Mouse (Mus musculus) hindbrain, embryonic 10.5 days (tissue): ENCODE data around the gene Smarcd2. TPM values are rescaled to one million over a fixed set of nuclear protein-coding genes. Genes with fewer than 3 reads are reported as not detected.

Experiments used
- DNase-seq: peaks from one replicate; pipeline ENCODE4 v3.0.0-alpha.2; 2017; ENCODE audit warnings: low spot score
- H3K27ac ChIP-seq: fragments of 300-500 bp; sonication (generic); 2 replicates; pipeline ENCODE4 v1.5.1; 2016; ENCODE audit warnings: mild to moderate bottlenecking, moderate library complexity
- H3K27me3 ChIP-seq: fragments of 300-500 bp; sonication (generic); 2 replicates; pipeline ENCODE4 v1.6.1; 2016; ENCODE audit warnings: mild to moderate bottlenecking; ENCODE audit not compliant: poor library complexity, insufficient read depth, severe bottlenecking
- H3K36me3 ChIP-seq: fragments of 300-500 bp; sonication (generic); 2 replicates; pipeline ENCODE4 v1.6.1; 2016; ENCODE audit warnings: mild to moderate bottlenecking, moderate library complexity
- H3K4me1 ChIP-seq: fragments of 300-500 bp; sonication (generic); replicated peaks from 2 replicates; pipeline ENCODE4 v1.6.1; 2016; ENCODE audit warnings: mild to moderate bottlenecking
- H3K4me3 ChIP-seq: fragments of 300-500 bp; sonication (generic); 2 replicates; pipeline ENCODE4 v1.5.1; 2016; ENCODE audit warnings: mild to moderate bottlenecking, moderate library complexity
- H3K9me3 ChIP-seq: fragments of 300-500 bp; sonication (generic); 2 replicates; pipeline ENCODE4 v1.6.1; 2016; ENCODE audit warnings: mild to moderate bottlenecking, moderate library complexity
- WGBS: fragments of 180-500 bp; shearing (Covaris S2); methylation state at CpG from one replicate; pipeline ENCODE4 v1.1.7; 2016; 5-methylcytosine and 5-hydroxymethylcytosine counted together
- polyA plus RNA-seq: library from polyadenylated mRNA; unstranded; fragments of >200 nt; fragmentation: Nextera tagmentation; extraction: Ambion mirVana; gene quantifications from 2 replicates; pipeline ENCODE4 v1.2.1, GENCODE M21; 2016

The Smarcd2 gene
- polyA plus RNA-seq, 1 experiment from 2014 or later = 24.9 TPM

DNA sequence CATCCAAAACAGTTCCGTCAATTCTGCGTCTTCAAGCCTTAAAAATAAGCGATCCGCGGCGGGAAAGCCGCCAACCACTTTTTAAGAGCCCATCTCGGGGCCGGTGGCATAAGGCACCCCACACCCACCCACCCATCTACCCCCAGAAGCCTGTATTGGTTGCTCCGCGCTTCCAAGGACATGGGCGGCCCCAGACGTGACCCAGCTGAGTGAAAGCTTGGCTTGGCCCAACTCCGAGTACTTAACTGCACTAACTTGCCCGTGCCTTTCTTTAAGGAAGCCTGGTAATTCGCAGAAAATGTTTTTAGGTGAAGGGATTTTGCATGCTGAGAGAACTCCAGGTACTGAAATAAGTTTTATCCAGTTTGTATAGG is 526 bp upstream of the Smarcd2 start:
- no peaks in the 10 kb centered on the region for H3K9me3 ChIP-seq
- no peak for DNase-seq
- H3K36me3 ChIP-seq = peaks cover 6% of the 10 kb centered on the region; the same call in 1 of the 2 replicates
- peaks cover 56% of the 10 kb centered on the region for H3K4me1 ChIP-seq
- 19% methylated on average over 16 of the region's 16 CpGs for WGBS
- peak overlapping the region; percentile 92 for H3K4me3 ChIP-seq
- H3K27me3 ChIP-seq = peaks cover 12% of the 10 kb centered on the region; the same call in 1 of the 2 replicates
- H3K27ac ChIP-seq = peak overlapping the region; percentile 98

GRCm38 (mm10) chr11:106271794-106272643 is 753 bp downstream of the Smarcd2 start:
- no peak for DNase-seq
- peaks cover 69% of the 10 kb centered on the region for H3K4me1 ChIP-seq
- 2% methylated on average over 41 of the region's 41 CpGs for WGBS
- H3K36me3 ChIP-seq = peaks cover 17% of the 10 kb centered on the region
- H3K9me3 ChIP-seq = no peaks in the 10 kb centered on the region
- H3K27ac ChIP-seq = peak overlapping the region; percentile 98
- peak overlapping the region; percentile 92 for H3K4me3 ChIP-seq
- no peaks in the 10 kb centered on the region for H3K27me3 ChIP-seq

- Histone ChIP-seq H3K27ac (peak overlapping the region; percentile 98), H3K36me3 (peaks cover 25% of the 10 kb centered on the region), H3K4me1 (peaks cover 65% of the 10 kb centered on the region), H3K9me3 (no peaks in the 10 kb centered on the region), H3K4me3 (peak overlapping the region; percentile 92), H3K27me3 (no peaks in the 10 kb centered on the region)
- DNase-seq = peak; percentile 40
- WGBS = 43% methylated on average over 5 of the region's 5 CpGs
Measured at GRCm38 (mm10) chr11:106271131-106271793, 1.5 kb downstream of the Smarcd2 start.

- Histone ChIP-seq H3K27me3 (no peaks in the 10 kb centered on the region), H3K36me3 (peaks cover 47% of the 10 kb centered on the region), H3K27ac (peak overlapping the region; percentile 84), H3K4me3 (peak overlapping the region; percentile 18), H3K9me3 (no peaks in the 10 kb centered on the region), H3K4me1 (peaks cover 56% of the 10 kb centered on the region)
- peak; percentile 31 for DNase-seq
- 57% methylated on average over 3 of the region's 3 CpGs for WGBS
Measured at GRCm38 (mm10) chr11:106269060-106269431, 3.7 kb downstream of the Smarcd2 start.

- H3K4me1 ChIP-seq = peaks cover 55% of the 10 kb centered on the region
- H3K4me3 ChIP-seq = peak overlapping the region; percentile 28
- WGBS = 63% methylated on average over 8 of the region's 8 CpGs
- H3K9me3 ChIP-seq = no peaks in the 10 kb centered on the region
- H3K27me3 ChIP-seq = no peaks in the 10 kb centered on the region
- peak; percentile 29 for DNase-seq
- peak overlapping the region; percentile 84 for H3K27ac ChIP-seq
- H3K36me3 ChIP-seq = peaks cover 53% of the 10 kb centered on the region
Measured at GRCm38 (mm10) chr11:106268326-106269059, 4.3 kb downstream of the Smarcd2 start.

DNA sequence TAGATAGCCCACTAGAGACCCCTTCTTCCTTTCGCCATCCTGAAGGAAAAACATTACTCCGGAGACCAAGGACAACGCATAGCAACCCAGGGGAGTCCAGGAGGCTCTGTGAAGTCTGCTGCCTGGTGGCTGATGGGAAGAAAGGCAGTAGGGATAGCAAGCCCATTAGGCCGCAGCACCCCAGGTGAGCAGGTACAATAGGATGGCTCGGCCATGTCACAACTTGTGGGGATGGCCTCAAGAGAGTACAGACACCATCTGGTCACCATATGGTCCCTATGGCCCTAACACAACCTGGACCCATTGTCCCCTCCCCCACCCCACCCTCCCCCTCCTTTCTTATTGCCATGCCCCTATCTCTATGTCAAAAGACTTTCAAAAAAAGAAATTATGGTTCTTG is 4.9 kb downstream of the Smarcd2 start:
- Histone ChIP-seq H3K27me3 (no peaks in the 10 kb centered on the region), H3K9me3 (no peaks in the 10 kb centered on the region), H3K4me1 (peaks cover 49% of the 10 kb centered on the region), H3K27ac (peak overlapping the region; percentile 84), H3K4me3 (no peak overlapping the region), H3K36me3 (peaks cover 59% of the 10 kb centered on the region)
- DNase-seq = no peak
- WGBS = 62% methylated on average over 5 of the region's 5 CpGs

DNA sequence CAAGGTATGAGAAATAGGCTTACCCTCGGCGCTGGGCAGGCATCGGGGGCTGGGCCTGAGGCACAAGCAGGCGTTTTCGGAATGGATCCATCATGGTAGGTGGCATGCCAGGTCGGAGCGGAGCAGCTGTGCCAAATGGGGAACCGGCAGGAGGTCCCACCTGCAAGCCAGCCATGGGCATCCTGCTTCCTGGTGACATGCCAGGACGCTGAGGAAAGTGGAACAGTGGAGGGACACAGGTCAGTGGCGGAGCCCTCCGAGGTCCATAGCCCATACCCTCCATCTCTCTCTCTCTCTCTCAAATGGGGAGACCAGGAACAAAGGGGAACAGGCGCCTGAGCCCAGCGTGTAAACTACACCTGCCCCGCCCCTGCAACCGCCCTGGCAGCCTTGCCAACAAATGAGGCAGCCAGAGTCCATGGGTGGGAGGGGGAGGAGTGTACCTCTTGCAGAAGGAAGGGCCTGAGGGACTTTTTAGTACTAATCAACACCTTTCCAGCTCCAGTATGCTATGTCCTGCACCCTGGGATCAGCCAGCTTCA is 5.4 kb downstream of the Smarcd2 start:
- WGBS = 77% methylated on average over 15 of the region's 15 CpGs
- no peaks in the 10 kb centered on the region for H3K27me3 ChIP-seq
- H3K9me3 ChIP-seq = no peaks in the 10 kb centered on the region
- H3K4me3 ChIP-seq = no peak overlapping the region; the same call in 1 of the 2 replicates
- DNase-seq = no peak
- H3K36me3 ChIP-seq = peaks cover 64% of the 10 kb centered on the region
- H3K27ac ChIP-seq = peak overlapping the region; percentile 84
- H3K4me1 ChIP-seq = peaks cover 49% of the 10 kb centered on the region

DNA sequence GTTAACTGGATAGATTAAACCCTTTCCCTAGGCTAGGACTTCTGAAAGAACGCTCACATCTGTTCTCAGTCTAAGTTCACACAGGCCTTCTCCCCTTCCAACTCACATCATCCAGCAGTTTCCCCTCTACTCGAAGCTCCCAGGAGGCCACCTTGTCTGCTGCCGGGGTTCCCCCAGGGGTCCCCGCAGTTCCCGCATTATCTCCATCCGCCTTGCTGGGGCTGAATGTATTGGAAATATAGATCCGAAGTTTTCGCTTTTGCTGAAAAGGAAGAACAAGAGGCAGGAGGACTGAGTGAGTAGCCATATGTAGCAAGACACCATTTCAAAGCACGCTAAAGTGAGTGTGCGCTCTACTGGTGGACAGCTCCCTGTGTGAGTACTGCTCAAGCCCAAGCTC is 6.3 kb downstream of the Smarcd2 start:
- Histone ChIP-seq H3K27ac (no peak overlapping the region), H3K36me3 (peaks cover 73% of the 10 kb centered on the region)
- WGBS = 92% methylated on average over 10 of the region's 10 CpGs

GRCm38 (mm10) chr11:106265570-106265969 is 7.2 kb downstream of the Smarcd2 start:
- WGBS = 94% methylated on average over 4 of the region's 4 CpGs
- Histone ChIP-seq H3K27me3 (no peaks in the 10 kb centered on the region), H3K27ac (no peak overlapping the region), H3K4me3 (no peak overlapping the region), H3K4me1 (peaks cover 32% of the 10 kb centered on the region), H3K9me3 (no peaks in the 10 kb centered on the region), H3K36me3 (peaks cover 81% of the 10 kb centered on the region)
- no peak for DNase-seq

More for the DNA sequence above, 6.3 kb downstream of the Smarcd2 start:
- no peaks in the 10 kb centered on the region for H3K27me3 ChIP-seq
- no peak for DNase-seq
- no peaks in the 10 kb centered on the region for H3K9me3 ChIP-seq
- no peak overlapping the region for H3K4me3 ChIP-seq
- peaks cover 41% of the 10 kb centered on the region for H3K4me1 ChIP-seq

GRCm38 (mm10) chr11:106264988-106265387 is 7.8 kb downstream of the Smarcd2 start:
- peaks cover 82% of the 10 kb centered on the region for H3K36me3 ChIP-seq
- no peaks in the 10 kb centered on the region for H3K9me3 ChIP-seq
- H3K27me3 ChIP-seq = no peaks in the 10 kb centered on the region
- no peak for DNase-seq
- peaks cover 26% of the 10 kb centered on the region for H3K4me1 ChIP-seq
- 95% methylated on average over 15 of the region's 15 CpGs for WGBS
- no peak overlapping the region for H3K4me3 ChIP-seq
- no peak overlapping the region for H3K27ac ChIP-seq

- Histone ChIP-seq H3K27me3 (no peaks in the 10 kb centered on the region), H3K4me1 (peaks cover 21% of the 10 kb centered on the region), H3K4me3 (no peak overlapping the region), H3K27ac (no peak overlapping the region), H3K9me3 (no peaks in the 10 kb centered on the region), H3K36me3 (peaks cover 92% of the 10 kb centered on the region)
- 94% methylated on average over 9 of the region's 9 CpGs for WGBS
- DNase-seq = no peak
Measured at GRCm38 (mm10) chr11:106263963-106264362, 8.8 kb downstream of the Smarcd2 start.

DNA sequence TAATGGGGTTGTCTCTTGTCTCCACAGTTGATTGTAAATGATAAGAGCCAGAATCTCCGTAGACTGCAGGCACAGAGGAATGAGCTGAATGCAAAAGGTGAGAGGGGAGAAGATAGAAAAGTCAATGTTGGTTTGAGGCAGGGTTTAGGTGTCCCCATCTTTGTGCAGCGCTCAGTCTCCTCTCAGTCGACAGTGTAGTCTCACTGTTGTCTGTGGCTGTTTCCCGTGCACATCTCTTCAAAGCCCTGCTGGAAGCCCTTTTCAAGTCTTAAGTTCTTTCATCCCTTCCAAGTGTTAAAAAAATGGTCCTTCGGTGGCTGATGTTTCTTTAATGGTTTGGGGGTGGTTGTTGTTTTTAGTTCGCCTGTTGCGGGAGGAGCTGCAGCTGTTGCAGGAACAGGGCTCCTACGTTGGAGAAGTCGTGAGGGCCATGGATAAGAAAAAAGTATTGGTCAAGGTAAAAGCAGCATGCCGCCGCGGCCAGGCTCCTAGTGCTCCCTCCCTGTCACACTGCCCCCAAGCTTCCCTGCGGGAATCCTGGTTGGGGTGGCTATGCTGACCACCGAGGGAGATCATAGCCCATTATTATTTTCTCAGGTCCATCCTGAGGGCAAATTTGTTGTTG is 11.8 kb downstream of the Smarcd2 start:
- Histone ChIP-seq H3K27me3 (no peaks in the 10 kb centered on the region), H3K4me1 (peaks cover 13% of the 10 kb centered on the region), H3K4me3 (no peak overlapping the region), H3K9me3 (no peaks in the 10 kb centered on the region), H3K36me3 (peaks cover 89% of the 10 kb centered on the region), H3K27ac (no peak overlapping the region)
- 87% methylated on average over 14 of the region's 14 CpGs for WGBS
- DNase-seq = no peak
